Mouse (Mus musculus) MEL (cell line): ENCODE results near the gene Tmem198. TPM values are rescaled to one million over a fixed set of nuclear protein-coding genes. Genes with fewer than 3 reads are reported as not detected.
A peak's percentile ranks its signal among the peaks of the same experiment; 100 is the strongest.

Source experiments
- DNase-seq: peaks from one replicate; pipeline ENCODE4 v3.0.0; 2011; ENCODE audit warnings: low read depth, low spot score
- H3K27ac ChIP-seq: 2 replicates; pipeline ENCODE4 v1.5.1; 2012; ENCODE audit warnings: low read depth, mild to moderate bottlenecking, control low read depth, low read length, moderate library complexity; ENCODE audit not compliant: control insufficient read depth
- H3K27me3 ChIP-seq, 2 experiments: fragments of 150-350 bp in 1 of 2; sonication (generic) in 1 of 2; 2 replicates each; pipeline ENCODE4 v1.6.1; 2012; ENCODE audit warnings: low read length in 2 of 2, mild to moderate bottlenecking in 2 of 2, improper control_type of control experiment in 1 of 2, moderate library complexity in 1 of 2; ENCODE audit not compliant: insufficient read depth in 2 of 2, control insufficient read depth in 1 of 2
- H3K36me3 ChIP-seq, 2 experiments: 2 replicates each; pipeline ENCODE4 v1.6.1; 2012 to 2014; ENCODE audit warnings: low read length in 2 of 2, improper control_type of control experiment in 1 of 2, inconsistent platforms in 1 of 2, mild to moderate bottlenecking in 1 of 2; ENCODE audit not compliant: insufficient read depth in 2 of 2, control insufficient read depth in 1 of 2
- H3K4me1 ChIP-seq, 2 experiments: fragments of 150-350 bp in 1 of 2; sonication (generic) in 1 of 2; 2 replicates each; pipeline ENCODE4 v1.6.1; 2012; ENCODE audit warnings: low read length in 2 of 2, improper control_type of control experiment in 1 of 2, mild to moderate bottlenecking in 1 of 2; ENCODE audit not compliant: insufficient read depth in 2 of 2, control insufficient read depth in 1 of 2
- H3K4me3 ChIP-seq, 2 experiments: fragments of 150-350 bp in 1 of 2; sonication (generic) in 1 of 2; 2 replicates each; pipeline ENCODE4 v1.5.1; 2012; ENCODE audit warnings: low read depth in 2 of 2, low read length in 2 of 2, mild to moderate bottlenecking in 2 of 2, moderate library complexity in 2 of 2, control low read depth in 1 of 2, improper control_type of control experiment in 1 of 2; ENCODE audit not compliant: control insufficient read depth in 1 of 2, insufficient read depth in 1 of 2
- H3K79me2 ChIP-seq: 2 replicates; pipeline ENCODE4 v1.6.1; 2012; ENCODE audit warnings: mild to moderate bottlenecking, low read length, moderate library complexity; ENCODE audit not compliant: control insufficient read depth, poor library complexity, insufficient read depth
- H3K9ac ChIP-seq: 2 replicates; pipeline ENCODE4 v1.6.1; 2012; ENCODE audit warnings: low read depth, mild to moderate bottlenecking, control low read depth, low read length, moderate library complexity; ENCODE audit not compliant: control insufficient read depth, poor library complexity, severe bottlenecking
- H3K9me3 ChIP-seq: fragments of 150-350 bp; sonication (generic); replicated peaks from 2 replicates; pipeline ENCODE4 v1.6.1; 2012; ENCODE audit warnings: mild to moderate bottlenecking, low read length, improper control_type of control experiment, moderate library complexity; ENCODE audit not compliant: insufficient read depth
- BHLHE40 ChIP-seq: IDR thresholded peaks from 2 replicates; pipeline ENCODE4 v1.6.1; 2012; ENCODE audit warnings: low read depth, mild to moderate bottlenecking, inconsistent platforms, low read length, improper control_type of control experiment, borderline replicate concordance
- CHD1 ChIP-seq: IDR thresholded peaks from 2 replicates; pipeline ENCODE4 v1.6.1; 2012; ENCODE audit warnings: low read depth, mild to moderate bottlenecking, inconsistent platforms, low read length, improper control_type of control experiment
- CHD2 ChIP-seq: IDR thresholded peaks from 2 replicates; pipeline ENCODE4 v1.6.1; 2011; ENCODE audit warnings: low read length, improper control_type of control experiment
- CTCF ChIP-seq, 3 experiments: IDR thresholded peaks in 2 of 3; conservative IDR thresholded peaks in 1 of 3; 2 replicates each; pipeline ENCODE4 v1.5.1; 2011 to 2012; ENCODE audit warnings: low read length in 3 of 3, low read depth in 2 of 3, mild to moderate bottlenecking in 2 of 3, improper control_type of control experiment in 1 of 3, inconsistent platforms in 1 of 3, mixed read lengths in 1 of 3, moderate library complexity in 1 of 3; ENCODE audit not compliant: control insufficient read depth in 1 of 3, insufficient read depth in 1 of 3, poor library complexity in 1 of 3, severe bottlenecking in 1 of 3
- ELF1 ChIP-seq: IDR thresholded peaks from 2 replicates; pipeline ENCODE4 v1.6.1; 2014; ENCODE audit warnings: low read depth, mild to moderate bottlenecking, inconsistent platforms, low read length, improper control_type of control experiment, moderate library complexity
- EP300 ChIP-seq, 2 experiments: IDR thresholded peaks; 2 replicates each; pipeline ENCODE4 v1.6.1; 2011; ENCODE audit warnings: improper control_type of control experiment in 2 of 2, low read length in 2 of 2, low read depth in 1 of 2, mild to moderate bottlenecking in 1 of 2
- ETS1 ChIP-seq: IDR thresholded peaks from 2 replicates; pipeline ENCODE4 v1.6.1; 2012; ENCODE audit warnings: low read depth, mild to moderate bottlenecking, inconsistent platforms, low read length, improper control_type of control experiment, moderate library complexity
- GABPA ChIP-seq: IDR thresholded peaks from 2 replicates; pipeline ENCODE4 v1.6.1; 2012; ENCODE audit warnings: low read depth, mild to moderate bottlenecking, inconsistent platforms, low read length, improper control_type of control experiment, moderate library complexity
- GATA1 ChIP-seq: IDR thresholded peaks from 2 replicates; pipeline ENCODE4 v1.6.1; 2011; ENCODE audit warnings: low read depth, low read length, improper control_type of control experiment
- HCFC1 ChIP-seq: IDR thresholded peaks from 2 replicates; pipeline ENCODE4 v1.6.1; 2012; ENCODE audit warnings: low read depth, mild to moderate bottlenecking, inconsistent platforms, low read length, improper control_type of control experiment, moderate library complexity
- JUND ChIP-seq: IDR thresholded peaks from 2 replicates; pipeline ENCODE4 v1.6.1; 2011; ENCODE audit warnings: low read depth, mild to moderate bottlenecking, improper control_type of control experiment, low read length
- KAT2A ChIP-seq: conservative IDR thresholded peaks from 2 replicates; pipeline ENCODE4 v1.6.1; 2012; ENCODE audit warnings: low read depth, low read length, improper control_type of control experiment, inconsistent platforms
- MAFK ChIP-seq: IDR thresholded peaks from 2 replicates; pipeline ENCODE4 v1.6.1; 2011; ENCODE audit warnings: low read depth, mild to moderate bottlenecking, low read length, improper control_type of control experiment, borderline replicate concordance
- MAX ChIP-seq: IDR thresholded peaks from 2 replicates; pipeline ENCODE4 v1.6.1; 2011; ENCODE audit warnings: low read length, improper control_type of control experiment
- MAZ ChIP-seq: IDR thresholded peaks from 2 replicates; pipeline ENCODE4 v1.6.1; 2012; ENCODE audit warnings: low read depth, mild to moderate bottlenecking, inconsistent platforms, low read length, improper control_type of control experiment
- MXI1 ChIP-seq: IDR thresholded peaks from 2 replicates; pipeline ENCODE4 v1.6.1; 2011; ENCODE audit warnings: mild to moderate bottlenecking, low read depth, low read length, improper control_type of control experiment
- MYB ChIP-seq: IDR thresholded peaks from 2 replicates; pipeline ENCODE4 v1.6.1; 2011; ENCODE audit warnings: mild to moderate bottlenecking, low read depth, low read length, improper control_type of control experiment
- MYC ChIP-seq: IDR thresholded peaks from 2 replicates; pipeline ENCODE4 v1.6.1; 2011; ENCODE audit warnings: low read depth, mild to moderate bottlenecking, low read length, improper control_type of control experiment, moderate library complexity
- NELFE ChIP-seq: IDR thresholded peaks from 2 replicates; pipeline ENCODE4 v1.6.1; 2011; ENCODE audit warnings: low read depth, low read length, improper control_type of control experiment
- NRF1 ChIP-seq: IDR thresholded peaks from 2 replicates; pipeline ENCODE4 v1.6.1; 2014; ENCODE audit warnings: low read depth, mild to moderate bottlenecking, inconsistent platforms, low read length, improper control_type of control experiment, moderate library complexity; ENCODE audit not compliant: poor library complexity, insufficient read depth, severe bottlenecking
- POLR2A ChIP-seq, 2 experiments: IDR thresholded peaks; 2 replicates each; pipeline ENCODE4 v1.6.1; 2011 to 2012; ENCODE audit warnings: low read length in 2 of 2, mild to moderate bottlenecking in 2 of 2, control low read depth in 1 of 2, improper control_type of control experiment in 1 of 2, low read depth in 1 of 2, moderate library complexity in 1 of 2; ENCODE audit not compliant: control insufficient read depth in 1 of 2, insufficient read depth in 1 of 2, poor library complexity in 1 of 2
- POLR2AphosphoS2 ChIP-seq: IDR thresholded peaks from 2 replicates; pipeline ENCODE4 v1.6.1; 2011; ENCODE audit warnings: low read length, improper control_type of control experiment
- POLR2AphosphoS5 ChIP-seq: IDR thresholded peaks from 2 replicates; pipeline ENCODE4 v1.6.1; 2012; ENCODE audit warnings: low read depth, borderline replicate concordance, mild to moderate bottlenecking, inconsistent platforms, low read length, moderate library complexity, mixed read lengths
- RAD21 ChIP-seq: IDR thresholded peaks from 2 replicates; pipeline ENCODE4 v1.6.1; 2011; ENCODE audit warnings: mild to moderate bottlenecking, low read depth, low read length, improper control_type of control experiment
- RCOR1 ChIP-seq: IDR thresholded peaks from 2 replicates; pipeline ENCODE4 v1.6.1; 2012; ENCODE audit warnings: low read depth, mild to moderate bottlenecking, inconsistent platforms, low read length, improper control_type of control experiment
- SIN3A ChIP-seq: IDR thresholded peaks from 2 replicates; pipeline ENCODE4 v1.6.1; 2012; ENCODE audit warnings: low read length, improper control_type of control experiment, inconsistent platforms
- TAL1 ChIP-seq: IDR thresholded peaks from 2 replicates; pipeline ENCODE4 v1.6.1; 2012; ENCODE audit warnings: mild to moderate bottlenecking, inconsistent platforms, low read length, moderate library complexity, mixed read lengths
- TBP ChIP-seq: IDR thresholded peaks from 2 replicates; pipeline ENCODE4 v1.8.0; 2011; ENCODE audit warnings: low read depth, low read length, improper control_type of control experiment
- TCF12 ChIP-seq: IDR thresholded peaks from 2 replicates; pipeline ENCODE4 v1.6.1; 2014; ENCODE audit warnings: low read depth, mild to moderate bottlenecking, inconsistent platforms, low read length, improper control_type of control experiment, moderate library complexity
- UBTF ChIP-seq: IDR thresholded peaks from 2 replicates; pipeline ENCODE4 v1.6.1; 2012; ENCODE audit warnings: low read depth, mild to moderate bottlenecking, inconsistent platforms, low read length, improper control_type of control experiment, moderate library complexity, borderline replicate concordance; ENCODE audit not compliant: insufficient read depth
- USF1 ChIP-seq: IDR thresholded peaks from 2 replicates; pipeline ENCODE4 v1.6.1; 2014; ENCODE audit warnings: low read depth, mild to moderate bottlenecking, inconsistent platforms, low read length, improper control_type of control experiment, moderate library complexity
- USF2 ChIP-seq, 2 experiments: IDR thresholded peaks; 2 replicates each; pipeline ENCODE4 v1.6.1; 2011 to 2012; ENCODE audit warnings: improper control_type of control experiment in 2 of 2, low read length in 2 of 2, borderline replicate concordance in 1 of 2, inconsistent platforms in 1 of 2, low read depth in 1 of 2, mild to moderate bottlenecking in 1 of 2; ENCODE audit not compliant: insufficient read depth in 1 of 2
- ZC3H11A ChIP-seq: IDR thresholded peaks from 2 replicates; pipeline ENCODE4 v1.6.1; 2012; ENCODE audit warnings: low read depth, mild to moderate bottlenecking, inconsistent platforms, low read length, improper control_type of control experiment
- ZKSCAN1 ChIP-seq: IDR thresholded peaks from 2 replicates; pipeline ENCODE4 v1.6.1; 2012; ENCODE audit warnings: low read depth, mild to moderate bottlenecking, inconsistent platforms, low read length, improper control_type of control experiment, moderate library complexity
- ZMIZ1 ChIP-seq: IDR thresholded peaks from 2 replicates; pipeline ENCODE4 v1.6.1; 2012; ENCODE audit warnings: low read depth, mild to moderate bottlenecking, inconsistent platforms, low read length, improper control_type of control experiment, moderate library complexity
- ZNF384 ChIP-seq: IDR thresholded peaks from 2 replicates; pipeline ENCODE4 v1.6.1; 2012; ENCODE audit warnings: low read depth, mild to moderate bottlenecking, inconsistent platforms, low read length, improper control_type of control experiment
- polyA plus RNA-seq, 2 experiments: library from polyadenylated mRNA; stranded (reverse) in 1 of 2; unstranded in 1 of 2; fragments of >175 nt in 1 of 2; fragments of >200 nt in 1 of 2; gene quantifications; 2 replicates each; pipeline versions ENCODE4 v1.2.1 to v1.2.4; 2012; ENCODE audit warnings: low replicate concordance in 2 of 2, low read depth in 1 of 2; ENCODE audit not compliant: insufficient read length in 2 of 2, insufficient read depth in 1 of 2, missing spikeins in 1 of 2
- total RNA-seq: library from RNA; depleted of rRNA; stranded (reverse); fragments of 300-350 nt; gene quantifications from 2 replicates; pipeline ENCODE4 v1.2.3, GENCODE M21; 2012

Tmem198 gene
- total and polyA plus RNA-seq, 3 experiments: 0.65 to 1.4 TPM; not detected in 1

DNA sequence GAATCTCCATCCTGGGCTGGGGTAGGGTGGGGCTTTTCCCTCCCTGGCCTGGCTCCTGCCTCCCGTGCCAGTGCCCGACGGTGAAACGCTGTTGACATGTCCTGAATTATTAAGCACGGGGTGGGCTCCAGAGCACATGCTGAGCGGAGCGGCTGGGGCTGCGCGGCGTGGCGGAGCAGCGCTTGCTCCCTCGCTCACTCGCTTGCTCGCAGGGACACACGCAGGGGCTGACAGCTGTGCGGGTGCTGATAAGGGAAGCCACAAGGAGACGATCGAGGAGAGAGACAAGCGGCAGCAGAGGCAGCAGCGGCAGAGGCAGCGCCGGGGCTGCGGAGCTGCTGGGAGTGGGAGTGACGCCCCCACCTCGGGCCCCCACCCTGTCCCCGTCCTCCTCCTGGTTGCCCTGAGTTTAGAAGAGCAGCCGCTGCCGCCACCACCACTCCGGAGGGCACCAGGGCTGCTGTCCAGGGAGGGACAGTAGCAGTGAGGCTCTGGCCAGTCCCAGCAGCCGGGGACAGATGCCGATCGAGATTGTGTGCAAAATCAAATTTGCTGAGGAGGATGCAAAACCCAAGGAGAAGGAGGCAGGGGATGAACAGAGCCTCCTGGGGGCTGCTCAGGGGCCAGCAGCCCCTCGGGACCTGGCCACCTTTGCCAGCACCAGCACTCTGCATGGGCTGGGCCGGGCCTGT lies 28.9 kb upstream of the Tmem198 start, which contains the start of gene Asic4:
Asic4 (plus strand) TSS at position 123 of the 692 bp plus-strand sequence.
- H3K9ac ChIP-seq: peak within 1 kb of the TSS; percentile 45
- no peaks in the 10 kb centered on the region; the same call in 1 of the 2 replicates for H3K79me2 ChIP-seq
- peaks cover 0 to 22% of the 10 kb centered on the region in 2 experiments; a peak in 2 of 4 replicates for H3K36me3 ChIP-seq
- H3K27ac ChIP-seq: peak within 1 kb of the TSS; percentile 5; the same call in 1 of the 2 replicates
- H3K9me3 ChIP-seq: no peaks in the 10 kb centered on the region
- DNase-seq: peak; percentile 82
- peak within 1 kb of the TSS; percentile 30 to 64; a peak in 3 of 4 replicates for H3K4me3 ChIP-seq
- H3K27me3 ChIP-seq: peaks cover 3 to 4% of the 10 kb centered on the region in 2 experiments; a peak in 3 of 4 replicates
- H3K4me1 ChIP-seq: peaks cover 20 to 33% of the 10 kb centered on the region in 2 experiments; a peak in 3 of 4 replicates
- peak; percentile 40; the same call in 1 of the 2 replicates for TF ChIP-seq TBP
- peak; percentile 88; the same call in 1 of the 2 replicates for TF ChIP-seq MAZ
- TF ChIP-seq TAL1: peak; percentile 94
- peak; percentile 87 for TF ChIP-seq ETS1
- TF ChIP-seq MYC: 0 out of 2 replicates have a peak, but pooled peaks have one; percentile 35
- TF ChIP-seq HCFC1: no peak
- no peak for TF ChIP-seq ZNF384
- TF ChIP-seq MXI1: peak; percentile 81
- no peak for TF ChIP-seq MAX
- no peak for TF ChIP-seq RAD21
- peak; percentile 62 for TF ChIP-seq SIN3A
- TF ChIP-seq POLR2AphosphoS5: no peak
- TF ChIP-seq MYB: no peak
- TF ChIP-seq POLR2AphosphoS2: no peak
- peak; percentile 73; the same call in 1 of the 2 replicates for TF ChIP-seq BHLHE40
- no peak for TF ChIP-seq CTCF (IDR thresholded peaks at IDR 0.05 in 2 of 3, conservative IDR thresholded peaks at IDR 0.05 in 1 of 3; ENCODE audit: control insufficient read depth in 1 of 3, insufficient read depth in 1 of 3, low read depth in 2 of 3, low read length in 3 of 3, poor library complexity in 1 of 3, severe bottlenecking in 1 of 3)
- TF ChIP-seq ELF1: no peak
- TF ChIP-seq RCOR1: peak; percentile 71
- no peak for TF ChIP-seq ZKSCAN1
- TF ChIP-seq CHD2: no peak
- no peak for TF ChIP-seq NELFE
- no peak for TF ChIP-seq GABPA
- no peak for TF ChIP-seq ZC3H11A
- no peak for TF ChIP-seq MAFK
- TF ChIP-seq NRF1: peak; percentile 44; the same call in 1 of the 2 replicates
- peak; percentile 82 for TF ChIP-seq GATA1
- TF ChIP-seq JUND: no peak
- TF ChIP-seq USF2 (IDR thresholded peaks at IDR 0.05; ENCODE audit: borderline replicate concordance in 1 of 2, insufficient read depth in 1 of 2, low read depth in 1 of 2, low read length in 2 of 2): no peak
- TF ChIP-seq CHD1: no peak
- TF ChIP-seq KAT2A: no peak
- TF ChIP-seq USF1: no peak
- TF ChIP-seq POLR2A (IDR thresholded peaks at IDR 0.05; ENCODE audit: control insufficient read depth in 1 of 2, insufficient read depth in 1 of 2, low read depth in 1 of 2, low read length in 2 of 2, poor library complexity in 1 of 2): no peak
- TF ChIP-seq TCF12: peak; percentile 93
- TF ChIP-seq EP300 (IDR thresholded peaks at IDR 0.05; ENCODE audit: low read depth in 1 of 2, low read length in 2 of 2): peak; percentile 61 to 80; a peak in 3 of 4 replicates
- no peak for TF ChIP-seq ZMIZ1
- TF ChIP-seq UBTF: peak; percentile 93
